Mouse (Mus musculus): ENCODE measurements at regions not wholly inside any gene's neighbourhood (a gene's known extent, or its start where the extent isn't known, plus 50 kb on each side); places are given as distances from the start of the nearest gene placed in this dataset.

DNA sequence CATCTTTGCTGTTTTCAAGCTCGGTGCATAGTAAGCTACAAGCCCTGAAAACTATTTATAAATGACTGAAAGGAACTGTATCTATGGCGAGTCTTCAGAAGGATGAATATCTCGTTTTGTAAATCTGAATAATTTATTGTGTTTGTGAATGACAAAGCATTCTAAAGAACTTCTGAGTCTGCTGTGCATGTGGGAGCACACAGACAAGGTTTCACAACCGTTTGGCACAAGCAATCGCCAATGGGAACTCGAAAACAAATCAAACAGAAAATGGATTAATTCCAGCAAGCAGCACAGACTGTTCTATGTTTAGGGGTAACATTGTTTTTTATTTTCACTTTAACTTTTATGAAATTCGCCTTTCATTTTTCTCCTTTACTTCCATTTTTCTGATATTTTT lies 486.0 kb downstream of the Tdrd3 start:
- H3K9me3 ChIP-seq (ENCODE audit: control insufficient read depth, low read length) = no peaks in the 10 kb centered on the region
- H3K9ac ChIP-seq (ENCODE audit: low read depth, low read length) = no peak overlapping the region
- H3K4me1 ChIP-seq (ENCODE audit: control insufficient read depth, insufficient read depth, low read length) = no peaks in the 10 kb centered on the region
- WGBS = 83% methylated on average over 7 of the region's 7 CpGs
- H3K27ac ChIP-seq (replicated peaks; ENCODE audit: low read depth, low read length) = no peak overlapping the region
- no peaks in the 10 kb centered on the region for H3K36me3 ChIP-seq (ENCODE audit: control insufficient read depth, insufficient read depth, low read length)
- DNase-seq (ENCODE audit: low spot score) (no peak), ATAC-seq (ENCODE audit: low read depth) (no peak)
- no peaks in the 10 kb centered on the region for H3K27me3 ChIP-seq (replicated peaks; ENCODE audit: control insufficient read depth, insufficient read depth, low read length)
- no peak overlapping the region for H3K4me3 ChIP-seq (ENCODE audit: low read depth, low read length)
- no peak overlapping the region for H3K4me2 ChIP-seq (ENCODE audit: low read depth, low read length)
